Mouse (Mus musculus): ENCODE results near the gene Kcne3. TPM values are rescaled to one million over a fixed set of nuclear protein-coding genes. Genes with fewer than 3 reads are reported as not detected.

The Kcne3 gene
- polyA plus RNA-seq, 1 experiment from 2014 or later: 5.7 TPM

DNA sequence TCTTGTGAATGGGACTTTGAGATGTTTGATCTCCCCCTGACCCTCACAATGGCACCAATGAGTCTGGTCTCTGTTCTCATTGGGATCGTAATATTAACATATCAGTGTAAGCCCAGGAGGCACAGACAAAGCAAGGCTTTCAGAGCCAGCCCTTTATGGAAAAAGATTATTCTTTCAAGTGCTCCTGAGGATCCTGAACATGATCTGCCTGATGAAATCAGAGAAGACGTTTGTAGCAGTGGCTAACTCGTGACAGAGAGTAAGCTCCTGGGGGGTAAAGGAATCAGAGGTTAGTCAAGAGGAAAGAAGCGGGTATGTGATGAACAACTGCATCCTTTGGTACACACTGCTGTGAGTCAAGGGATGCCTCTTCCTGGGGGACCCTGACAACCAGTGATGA, 13.9 kb downstream of the Kcne3 start:
- H3K9ac ChIP-seq (ENCODE audit: low read depth, low read length): no peak overlapping the region
- H3K36me3 ChIP-seq (ENCODE audit: control insufficient read depth, insufficient read depth, low read length): no peaks in the 10 kb centered on the region
- WGBS (ENCODE audit: insufficient replicate concordance): 55% methylated on average over 4 of the region's 4 CpGs
- H3K4me2 ChIP-seq: no peak overlapping the region
- H3K4me1 ChIP-seq (ENCODE audit: control insufficient read depth, insufficient read depth, low read length): no peaks in the 10 kb centered on the region
- no peaks in the 10 kb centered on the region for H3K9me3 ChIP-seq (replicated peaks; ENCODE audit: control insufficient read depth, low read length)
- H3K4me3 ChIP-seq (ENCODE audit: low read depth, low read length): no peak overlapping the region
- H3K27me3 ChIP-seq (ENCODE audit: control insufficient read depth, insufficient read depth, low read length): 0 out of 2 replicates have a peak, but pooled peaks cover 2% of the 10 kb centered on the region
- ATAC-seq (replicated peaks; ENCODE audit: insufficient number of reproducible peaks, low FRiP score, low TSS enrichment): no peak
- H3K27ac ChIP-seq (ENCODE audit: low read depth, low read length): no peak overlapping the region

DNA sequence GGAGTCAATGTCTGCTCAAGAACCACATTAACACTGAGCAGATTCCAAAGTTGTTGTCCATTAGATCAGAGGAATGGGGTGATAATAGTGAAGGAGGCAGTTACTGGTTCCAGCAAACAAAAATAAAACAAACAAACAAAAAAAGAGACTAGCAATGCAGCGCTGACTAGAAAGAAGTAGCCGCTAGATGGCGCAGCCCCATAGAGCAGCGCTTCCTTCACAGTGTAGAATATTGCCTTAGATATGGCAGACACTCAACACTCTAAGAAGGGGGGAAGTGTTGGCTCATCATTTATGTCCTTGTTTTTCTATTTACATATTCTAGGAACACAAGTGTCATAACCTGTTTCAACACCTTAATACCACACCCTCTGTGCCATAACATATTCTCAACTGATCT, 14.5 kb downstream of the Kcne3 start:
- no peak overlapping the region for H3K4me2 ChIP-seq
- H3K9ac ChIP-seq (ENCODE audit: low read depth, low read length): no peak overlapping the region
- H3K9me3 ChIP-seq (replicated peaks; ENCODE audit: control insufficient read depth, low read length): no peaks in the 10 kb centered on the region
- no peaks in the 10 kb centered on the region for H3K36me3 ChIP-seq (ENCODE audit: control insufficient read depth, insufficient read depth, low read length)
- H3K27me3 ChIP-seq (ENCODE audit: control insufficient read depth, insufficient read depth, low read length): 0 out of 2 replicates have a peak, but pooled peaks cover 2% of the 10 kb centered on the region
- H3K4me3 ChIP-seq (ENCODE audit: low read depth, low read length): no peak overlapping the region
- no peak for ATAC-seq (replicated peaks; ENCODE audit: insufficient number of reproducible peaks, low FRiP score, low TSS enrichment)
- H3K4me1 ChIP-seq (ENCODE audit: control insufficient read depth, insufficient read depth, low read length): no peaks in the 10 kb centered on the region
- WGBS (ENCODE audit: insufficient replicate concordance): 4% methylated on average over 4 of the region's 4 CpGs
- no peak overlapping the region for H3K27ac ChIP-seq (ENCODE audit: low read depth, low read length)

DNA sequence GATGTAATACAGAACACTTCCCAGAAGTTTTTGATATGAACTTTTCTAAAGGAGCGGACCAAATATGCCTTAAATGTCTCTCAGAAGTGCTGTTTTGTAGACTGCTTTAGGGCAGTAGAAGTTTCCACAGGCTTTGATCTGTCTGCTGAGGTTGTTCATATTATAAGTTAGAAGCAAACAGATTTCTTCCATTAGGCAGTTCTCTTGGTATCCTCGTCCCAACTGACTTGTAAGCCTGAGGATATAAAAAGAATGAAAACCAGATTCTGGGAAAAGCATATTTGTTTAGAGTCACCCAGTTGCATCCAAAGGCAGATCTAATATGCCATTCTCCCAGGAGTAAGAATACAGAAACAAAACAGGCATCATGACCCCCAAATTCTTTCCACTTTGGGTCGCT, 24.9 kb downstream of the Kcne3 start:
- no peak overlapping the region for H3K9ac ChIP-seq (ENCODE audit: low read depth, low read length)
- no peak for ATAC-seq (replicated peaks; ENCODE audit: insufficient number of reproducible peaks, low FRiP score, low TSS enrichment)
- no peak overlapping the region for H3K4me3 ChIP-seq (ENCODE audit: low read depth, low read length)
- 83% methylated on average over 3 of the region's 3 CpGs for WGBS (ENCODE audit: insufficient replicate concordance)
- H3K4me2 ChIP-seq: no peak overlapping the region
- H3K9me3 ChIP-seq (replicated peaks; ENCODE audit: control insufficient read depth, low read length): no peaks in the 10 kb centered on the region
- no peaks in the 10 kb centered on the region for H3K36me3 ChIP-seq (ENCODE audit: control insufficient read depth, insufficient read depth, low read length)
- no peaks in the 10 kb centered on the region for H3K4me1 ChIP-seq (ENCODE audit: control insufficient read depth, insufficient read depth, low read length)
- no peak overlapping the region for H3K27ac ChIP-seq (ENCODE audit: low read depth, low read length)
- no peaks in the 10 kb centered on the region for H3K27me3 ChIP-seq (ENCODE audit: control insufficient read depth, insufficient read depth, low read length)

DNA sequence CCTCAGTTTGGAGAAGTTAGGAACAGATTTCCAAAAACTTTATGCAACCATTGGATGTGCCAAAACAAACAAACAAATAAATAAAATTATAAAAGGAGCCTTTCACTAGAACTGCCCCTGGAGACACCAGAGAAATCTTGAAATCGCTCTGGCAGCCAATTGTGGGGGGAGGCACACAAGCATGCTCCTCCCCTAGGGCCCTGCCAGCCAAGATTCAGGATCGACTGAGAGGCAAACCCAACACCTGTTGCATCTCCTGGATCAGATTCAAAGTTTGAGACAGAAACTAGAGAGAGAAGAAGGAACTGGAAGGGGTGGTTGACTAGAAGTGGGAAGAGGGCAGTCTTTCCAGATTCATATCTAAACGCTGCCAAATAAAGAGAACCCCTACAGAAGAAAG, 27.3 kb downstream of the Kcne3 start:
- WGBS (ENCODE audit: insufficient replicate concordance): 65% methylated on average over 3 of the region's 3 CpGs
- Histone ChIP-seq H3K27me3 (ENCODE audit: control insufficient read depth, insufficient read depth, low read length) (no peaks in the 10 kb centered on the region), H3K4me2 (no peak overlapping the region), H3K4me3 (ENCODE audit: low read depth, low read length) (no peak overlapping the region), H3K27ac (ENCODE audit: low read depth, low read length) (no peak overlapping the region), H3K4me1 (ENCODE audit: control insufficient read depth, insufficient read depth, low read length) (peaks cover 11% of the 10 kb centered on the region), H3K9ac (ENCODE audit: low read depth, low read length) (no peak overlapping the region), H3K36me3 (ENCODE audit: control insufficient read depth, insufficient read depth, low read length) (no peaks in the 10 kb centered on the region), H3K9me3 (replicated peaks; ENCODE audit: control insufficient read depth, low read length) (no peaks in the 10 kb centered on the region)
- no peak for ATAC-seq (replicated peaks; ENCODE audit: insufficient number of reproducible peaks, low FRiP score, low TSS enrichment)

DNA sequence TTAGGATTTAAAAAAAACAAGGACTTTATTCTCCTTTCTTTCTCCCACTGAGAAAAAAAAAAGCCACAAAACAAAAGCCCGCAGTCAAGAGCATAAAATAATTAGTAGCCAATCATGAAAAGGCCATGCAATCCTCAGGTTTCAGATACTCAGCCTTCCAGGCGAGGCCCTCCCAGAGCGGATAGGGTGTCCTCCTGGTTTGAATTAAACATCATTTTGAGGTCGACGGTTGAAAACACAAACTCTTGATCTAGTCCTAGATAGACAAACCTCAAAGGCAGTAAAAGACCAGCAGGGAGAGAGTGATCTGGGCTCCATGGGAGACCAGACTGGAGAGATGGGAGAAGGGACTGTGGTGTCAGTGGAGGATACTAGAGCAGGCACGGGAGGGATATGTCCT, 28.6 kb downstream of the Kcne3 start:
- no peak for ATAC-seq (replicated peaks; ENCODE audit: insufficient number of reproducible peaks, low FRiP score, low TSS enrichment)
- no peak overlapping the region for H3K9ac ChIP-seq (ENCODE audit: low read depth, low read length)
- no peak overlapping the region for H3K27ac ChIP-seq (ENCODE audit: low read depth, low read length)
- H3K4me3 ChIP-seq (ENCODE audit: low read depth, low read length): no peak overlapping the region
- 75% methylated on average over 6 of the region's 6 CpGs for WGBS (ENCODE audit: insufficient replicate concordance)
- no peak overlapping the region for H3K4me2 ChIP-seq
- H3K9me3 ChIP-seq (replicated peaks; ENCODE audit: control insufficient read depth, low read length): no peaks in the 10 kb centered on the region
- no peaks in the 10 kb centered on the region for H3K27me3 ChIP-seq (ENCODE audit: control insufficient read depth, insufficient read depth, low read length)
- H3K36me3 ChIP-seq (ENCODE audit: control insufficient read depth, insufficient read depth, low read length): no peaks in the 10 kb centered on the region
- H3K4me1 ChIP-seq (ENCODE audit: control insufficient read depth, insufficient read depth, low read length): peaks cover 11% of the 10 kb centered on the region

DNA sequence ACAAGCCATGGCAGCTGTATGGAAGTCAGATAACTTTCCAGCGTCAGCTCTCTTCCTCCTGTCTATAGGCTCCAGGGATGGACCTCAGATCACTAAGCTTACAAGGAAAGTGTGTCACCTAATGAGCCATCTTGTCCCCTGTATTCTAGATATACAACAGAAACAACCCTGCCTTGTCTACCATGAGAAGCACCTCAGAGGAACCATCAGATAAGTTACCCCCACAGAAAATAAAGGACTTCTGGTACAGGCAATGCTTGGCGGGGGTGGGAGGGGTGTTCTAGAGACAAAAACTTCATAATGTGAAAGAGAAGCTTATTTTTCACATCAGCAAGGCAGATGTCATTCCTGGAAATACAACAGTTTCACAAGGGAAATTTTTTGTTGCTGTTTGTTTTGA, 29.8 kb downstream of the Kcne3 start:
- H3K4me2 ChIP-seq: no peak overlapping the region

DNA sequence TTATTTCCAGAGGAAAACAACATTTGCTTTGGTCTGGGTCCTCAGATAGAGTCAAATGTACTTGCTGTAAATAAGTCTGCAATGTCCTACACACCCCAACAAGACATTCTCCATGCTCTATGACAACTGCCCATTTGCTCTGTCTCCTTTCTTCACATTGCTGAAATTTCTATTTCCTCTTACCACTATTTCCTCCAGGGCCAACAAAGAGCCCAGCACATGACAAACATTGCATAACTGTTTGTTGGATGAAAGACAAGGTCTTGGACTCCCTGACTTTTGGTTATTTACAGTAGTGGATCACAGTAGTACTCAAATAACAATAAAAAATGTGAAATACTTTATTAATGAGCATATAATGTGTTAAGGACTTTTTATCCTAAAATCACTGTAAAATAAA, 31.6 kb downstream of the Kcne3 start:
- H3K4me3 ChIP-seq (ENCODE audit: low read depth, low read length): no peak overlapping the region
- peaks cover 11% of the 10 kb centered on the region for H3K4me1 ChIP-seq (ENCODE audit: control insufficient read depth, insufficient read depth, low read length)
- no peaks in the 10 kb centered on the region for H3K9me3 ChIP-seq (replicated peaks; ENCODE audit: control insufficient read depth, low read length)
- no peaks in the 10 kb centered on the region for H3K27me3 ChIP-seq (ENCODE audit: control insufficient read depth, insufficient read depth, low read length)
- H3K27ac ChIP-seq (ENCODE audit: low read depth, low read length): no peak overlapping the region
- ATAC-seq (replicated peaks; ENCODE audit: insufficient number of reproducible peaks, low FRiP score, low TSS enrichment): no peak
- no peaks in the 10 kb centered on the region for H3K36me3 ChIP-seq (ENCODE audit: control insufficient read depth, insufficient read depth, low read length)
- no peak overlapping the region for H3K9ac ChIP-seq (ENCODE audit: low read depth, low read length)
- H3K4me2 ChIP-seq: no peak overlapping the region

More for the DNA sequence above, 29.8 kb downstream of the Kcne3 start:
- WGBS (ENCODE audit: insufficient replicate concordance): 81% methylated on average over 2 of the region's 2 CpGs
- Histone ChIP-seq H3K9ac (ENCODE audit: low read depth, low read length) (no peak overlapping the region), H3K4me3 (ENCODE audit: low read depth, low read length) (no peak overlapping the region), H3K27ac (ENCODE audit: low read depth, low read length) (no peak overlapping the region), H3K27me3 (ENCODE audit: control insufficient read depth, insufficient read depth, low read length) (no peaks in the 10 kb centered on the region), H3K9me3 (replicated peaks; ENCODE audit: control insufficient read depth, low read length) (no peaks in the 10 kb centered on the region), H3K36me3 (ENCODE audit: control insufficient read depth, insufficient read depth, low read length) (no peaks in the 10 kb centered on the region), H3K4me1 (ENCODE audit: control insufficient read depth, insufficient read depth, low read length) (peaks cover 11% of the 10 kb centered on the region)
- no peak for ATAC-seq (replicated peaks; ENCODE audit: insufficient number of reproducible peaks, low FRiP score, low TSS enrichment)

DNA sequence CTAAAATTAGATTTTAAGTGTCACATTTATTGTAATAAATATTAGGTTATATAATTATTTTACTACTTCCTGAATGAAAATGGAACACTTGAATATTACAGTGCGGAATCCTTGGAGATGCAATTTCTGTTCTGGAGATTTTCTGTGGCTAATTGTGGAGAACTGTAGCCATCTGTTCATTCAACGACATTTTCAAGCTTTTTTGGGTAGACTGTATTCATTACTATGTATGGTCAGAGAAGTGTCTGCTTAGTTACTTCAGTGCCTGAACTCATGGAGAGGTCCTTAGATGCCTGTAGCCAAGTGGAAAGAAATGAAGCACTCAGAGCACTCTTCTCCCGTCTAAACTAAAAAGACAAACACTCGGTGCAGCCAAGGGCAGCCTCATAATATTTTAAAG, 38.0 kb downstream of the Kcne3 start:
- Histone ChIP-seq H3K36me3 (ENCODE audit: control insufficient read depth, insufficient read depth, low read length) (no peaks in the 10 kb centered on the region), H3K27me3 (ENCODE audit: control insufficient read depth, insufficient read depth, low read length) (no peaks in the 10 kb centered on the region), H3K9ac (ENCODE audit: low read depth, low read length) (no peak overlapping the region), H3K9me3 (replicated peaks; ENCODE audit: control insufficient read depth, low read length) (no peaks in the 10 kb centered on the region), H3K27ac (ENCODE audit: low read depth, low read length) (no peak overlapping the region), H3K4me1 (ENCODE audit: control insufficient read depth, insufficient read depth, low read length) (no peaks in the 10 kb centered on the region), H3K4me3 (ENCODE audit: low read depth, low read length) (no peak overlapping the region), H3K4me2 (no peak overlapping the region)
- ATAC-seq (replicated peaks; ENCODE audit: insufficient number of reproducible peaks, low FRiP score, low TSS enrichment): no peak
- 79% methylated on average over 4 of the region's 4 CpGs for whole genome bisulfite sequencing (ENCODE audit: insufficient replicate concordance)

DNA sequence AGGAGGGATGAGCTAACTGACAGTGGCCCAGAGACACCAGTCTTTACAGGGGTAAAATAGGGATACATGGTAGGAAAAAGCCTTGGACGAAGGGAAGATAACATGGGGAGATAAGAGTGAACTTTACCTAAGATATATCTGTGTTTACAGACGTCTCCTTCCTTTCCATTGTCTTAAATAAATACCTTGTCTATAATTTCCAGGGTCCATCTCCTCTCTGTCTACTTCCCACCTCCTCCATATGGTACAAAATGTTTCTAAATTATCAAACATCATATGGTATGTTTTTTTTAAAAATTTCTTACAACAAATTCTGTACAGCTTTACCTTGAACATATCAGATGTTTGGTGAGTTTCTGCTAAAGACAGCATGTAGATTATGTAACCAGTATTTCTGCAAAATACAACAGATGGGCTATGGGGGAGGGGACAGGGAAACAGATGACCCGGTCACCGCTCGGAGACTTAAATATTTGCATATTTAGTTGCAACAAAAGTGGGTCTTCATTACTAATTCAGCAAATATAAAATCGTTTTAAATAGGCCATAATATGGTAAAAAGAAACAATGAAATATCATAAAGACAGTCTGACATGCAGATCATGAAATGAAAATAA, 38.9 kb downstream of the Kcne3 start:
- H3K4me1 ChIP-seq (ENCODE audit: control insufficient read depth, insufficient read depth, low read length): no peaks in the 10 kb centered on the region
- no peak for ATAC-seq (replicated peaks; ENCODE audit: insufficient number of reproducible peaks, low FRiP score, low TSS enrichment)
- no peaks in the 10 kb centered on the region for H3K36me3 ChIP-seq (ENCODE audit: control insufficient read depth, insufficient read depth, low read length)
- no peaks in the 10 kb centered on the region for H3K9me3 ChIP-seq (replicated peaks; ENCODE audit: control insufficient read depth, low read length)
- H3K4me3 ChIP-seq (ENCODE audit: low read depth, low read length): no peak overlapping the region
- 57% methylated on average over 6 of the region's 6 CpGs for WGBS (ENCODE audit: insufficient replicate concordance)
- no peak overlapping the region for H3K9ac ChIP-seq (ENCODE audit: low read depth, low read length)
- H3K4me2 ChIP-seq: no peak overlapping the region
- no peak overlapping the region for H3K27ac ChIP-seq (ENCODE audit: low read depth, low read length)
- no peaks in the 10 kb centered on the region for H3K27me3 ChIP-seq (ENCODE audit: control insufficient read depth, insufficient read depth, low read length)
